Mouse (Mus musculus) testis, adult 2 months (tissue): Measurements from ENCODE around the gene Ssbp3.

ENCODE experiments used
- CTCF ChIP-seq: fragments of 200-500 bp; IDR thresholded peaks from 2 replicates; pipeline ENCODE4 v1.5.1; 2012; ENCODE audit warnings: low read depth, mild to moderate bottlenecking, inconsistent platforms, low read length, moderate library complexity; ENCODE audit not compliant: control insufficient read depth, insufficient read depth, insufficient replicate concordance
- POLR2A ChIP-seq: fragments of 200-500 bp; IDR thresholded peaks from 2 replicates; pipeline ENCODE4 v1.6.1; 2012; ENCODE audit warnings: low read depth, mild to moderate bottlenecking, inconsistent platforms, low read length, moderate library complexity; ENCODE audit not compliant: control insufficient read depth

DNA sequence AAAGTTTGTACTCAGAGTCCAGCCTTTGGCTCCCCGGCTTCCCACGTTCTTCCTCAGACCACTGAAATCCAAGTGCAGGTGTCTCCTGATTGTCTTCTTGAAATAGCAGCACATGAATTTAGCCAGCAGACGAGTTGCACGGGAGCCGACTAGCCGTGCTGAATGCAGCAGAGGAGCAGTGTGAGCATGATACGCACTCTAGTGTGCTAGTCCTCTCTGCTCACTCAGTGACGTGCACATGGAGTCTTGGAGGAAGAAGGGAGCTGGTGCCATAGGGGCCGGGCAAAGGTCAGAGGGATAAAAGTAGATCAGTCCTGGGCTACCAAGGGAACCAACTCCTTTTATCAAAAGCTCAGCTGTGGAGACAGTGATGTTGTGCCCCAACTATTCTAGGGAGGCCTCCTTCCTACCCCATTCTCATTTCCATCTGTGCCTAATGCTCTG lies 103.3 kb downstream of the Ssbp3 start:
- TF ChIP-seq POLR2A (no peak), CTCF (no peak)
